Comparison of ENCODE assay signal across 9 mouse cellular contexts in genomic region chr11:69800392-69801197, GRCm38 (mm10). TPM values are rescaled to one million over a fixed set of nuclear protein-coding genes. Genes with fewer than 3 reads are reported as not detected.
DNase-seq lines count a peak whose midpoint lies in the region; ATAC-seq and TF ChIP-seq lines count a peak whose summit lies in the region.
"Had no signal": no experiment of that assay in that cellular context is flagged by ENCODE, and none has a peak within 500 bp of the region (broad histone marks: within the 10 kb centered on the region; RNA-seq: fewer than 3 reads in every experiment).

No protein-coding gene starts in this region.

- no peak overlapping the region for H3K27ac ChIP-seq in cerebellum, adult 2 months (ENCODE audit: insufficient read depth, low read length)
- peak overlapping the region; percentile 77 for H3K27ac ChIP-seq in embryonic facial prominence, embryonic 15.5 days (replicated peaks)
- peak overlapping the region; percentile 95 for H3K27ac ChIP-seq in hindbrain, embryonic 13.5 days
- 0 out of 2 replicates have a peak overlapping the region, but pooled peaks have one; percentile 42 for H3K27ac ChIP-seq in limb, embryonic 11.5 days (replicated peaks; ENCODE audit: low read depth, low read length)
- peak overlapping the region; percentile 90 for H3K27ac ChIP-seq in midbrain, postnatal 0 days (ENCODE audit: low read depth, low read length)

- no peak for TF ChIP-seq CTCF in cerebellum, adult 2 months (IDR thresholded peaks at IDR 0.05; ENCODE audit: borderline replicate concordance, insufficient read depth, low read depth, low read length)
- TF ChIP-seq CTCF in midbrain, postnatal 0 days (IDR thresholded peaks at IDR 0.05) = no peak

- DNase-seq in cerebellum, adult 2 months = no peak
- DNase-seq in cerebellum, adult 8-10 months = no peak
- peak; percentile 84 for DNase-seq in ES-CJ7 (ENCODE audit: low read depth, low spot score)
- peak; percentile 83 for DNase-seq in limb, embryonic 11.5 days (ENCODE audit: low spot score)
- DNase-seq in midbrain, postnatal 0 days (ENCODE audit: low spot score) = peak; percentile 90

- no peaks in the 10 kb centered on the region for H3K9me3 ChIP-seq in embryonic facial prominence, embryonic 15.5 days (replicated peaks)
- H3K9me3 ChIP-seq in hindbrain, embryonic 13.5 days = no peaks in the 10 kb centered on the region
- no peaks in the 10 kb centered on the region for H3K9me3 ChIP-seq in limb, embryonic 11.5 days (ENCODE audit: control insufficient read depth, low read length)
- no peaks in the 10 kb centered on the region for H3K9me3 ChIP-seq in midbrain, postnatal 0 days (ENCODE audit: low read length)

- TF ChIP-seq POLR2A in cerebellum, adult 2 months (IDR thresholded peaks at IDR 0.05; ENCODE audit: borderline replicate concordance, insufficient read depth, low read length) = no peak

- H3K36me3 ChIP-seq in embryonic facial prominence, embryonic 15.5 days = no peaks in the 10 kb centered on the region
- H3K36me3 ChIP-seq in hindbrain, embryonic 13.5 days = peaks cover 4% of the 10 kb centered on the region
- no peaks in the 10 kb centered on the region for H3K36me3 ChIP-seq in limb, embryonic 11.5 days (ENCODE audit: control insufficient read depth, insufficient read depth, low read length)
- 0 out of 2 replicates have a peak, but pooled peaks cover 6% of the 10 kb centered on the region for H3K36me3 ChIP-seq in midbrain, postnatal 0 days (ENCODE audit: insufficient read depth, low read length)

- peak overlapping the region; percentile 97 for H3K4me2 ChIP-seq in embryonic facial prominence, embryonic 15.5 days (replicated peaks)
- H3K4me2 ChIP-seq in hindbrain, embryonic 13.5 days = peak overlapping the region; percentile 94
- peak overlapping the region; percentile 91 for H3K4me2 ChIP-seq in limb, embryonic 11.5 days (ENCODE audit: low read depth, severe bottlenecking)
- H3K4me2 ChIP-seq in midbrain, postnatal 0 days (ENCODE audit: low read depth, low read length, poor library complexity, severe bottlenecking) = peak overlapping the region; percentile 96

- peaks cover 1% of the 10 kb centered on the region; the same call in 1 of the 2 replicates for H3K27me3 ChIP-seq in cerebellum, adult 2 months (ENCODE audit: control insufficient read depth, insufficient read depth, low read length)
- H3K27me3 ChIP-seq in embryonic facial prominence, embryonic 15.5 days = peaks cover 26% of the 10 kb centered on the region
- H3K27me3 ChIP-seq in hindbrain, embryonic 13.5 days = peaks cover 52% of the 10 kb centered on the region
- H3K27me3 ChIP-seq in limb, embryonic 11.5 days (ENCODE audit: control insufficient read depth, insufficient read depth, low read length) = peaks cover 65% of the 10 kb centered on the region
- peaks cover 4% of the 10 kb centered on the region; the same call in 1 of the 2 replicates for H3K27me3 ChIP-seq in midbrain, postnatal 0 days (ENCODE audit: insufficient read depth, low read length)

- peak overlapping the region; percentile 8 for H3K4me3 ChIP-seq in cerebellum, adult 2 months (replicated peaks; ENCODE audit: insufficient read depth, low read depth, low read length)
- peak overlapping the region; percentile 63 for H3K4me3 ChIP-seq in embryonic facial prominence, embryonic 15.5 days (replicated peaks)
- peak overlapping the region; percentile 52 for H3K4me3 ChIP-seq in hindbrain, embryonic 13.5 days
- H3K4me3 ChIP-seq in limb, embryonic 11.5 days (ENCODE audit: low read depth, low read length) = peak overlapping the region; percentile 46
- H3K4me3 ChIP-seq in midbrain, postnatal 0 days (ENCODE audit: low read depth, low read length) = peak overlapping the region; percentile 49

- peak overlapping the region; percentile 35 for H3K9ac ChIP-seq in embryonic facial prominence, embryonic 15.5 days
- peak overlapping the region; percentile 89 for H3K9ac ChIP-seq in hindbrain, embryonic 13.5 days
- H3K9ac ChIP-seq in limb, embryonic 11.5 days (ENCODE audit: low read length) = peak overlapping the region; percentile 68
- H3K9ac ChIP-seq in midbrain, postnatal 0 days (replicated peaks; ENCODE audit: low read length, poor library complexity, severe bottlenecking) = peak overlapping the region; percentile 68

- WGBS in cerebellum, adult 2 months = 2% methylated on average over 35 of the region's 36 CpGs
- under 1% methylated on average over 33 of the region's 36 CpGs for WGBS in embryonic facial prominence, embryonic 15.5 days
- WGBS in hindbrain, embryonic 13.5 days = 0% methylated on average over 34 of the region's 36 CpGs
- WGBS in limb, embryonic 11.5 days = under 1% methylated on average over 36 of the region's 36 CpGs
- under 1% methylated on average over 34 of the region's 36 CpGs for WGBS in midbrain, postnatal 0 days

- peaks cover 7% of the 10 kb centered on the region; the same call in 1 of the 2 replicates for H3K4me1 ChIP-seq in cerebellum, adult 2 months (ENCODE audit: control insufficient read depth, insufficient read depth, low read length)
- H3K4me1 ChIP-seq in embryonic facial prominence, embryonic 15.5 days = peaks cover 67% of the 10 kb centered on the region
- H3K4me1 ChIP-seq in hindbrain, embryonic 13.5 days (replicated peaks) = peaks cover 78% of the 10 kb centered on the region
- H3K4me1 ChIP-seq in limb, embryonic 11.5 days (ENCODE audit: control insufficient read depth, insufficient read depth, low read length) = peaks cover 42% of the 10 kb centered on the region
- H3K4me1 ChIP-seq in midbrain, postnatal 0 days (ENCODE audit: insufficient read depth, low read length) = peaks cover 11% of the 10 kb centered on the region; the same call in 1 of the 2 replicates

- peak; percentile 20; the same call in 1 of the 2 replicates for ATAC-seq in embryonic facial prominence, embryonic 15.5 days (ENCODE audit: insufficient number of reproducible peaks, low FRiP score, low TSS enrichment, low read depth)
- ATAC-seq in hindbrain, embryonic 13.5 days (ENCODE audit: low FRiP score) = peak; percentile 73
- peak; percentile 61; the same call in 1 of the 2 replicates for ATAC-seq in limb, embryonic 11.5 days (ENCODE audit: insufficient number of reproducible peaks, low FRiP score, low TSS enrichment, low read depth)
- peak; percentile 81 for ATAC-seq in midbrain, postnatal 0 days (ENCODE audit: low FRiP score)
- no peak for ATAC-seq in megakaryocyte-erythroid progenitor cell, adult 5-6 weeks (replicated peaks; ENCODE audit: low FRiP score, low TSS enrichment, poor library complexity, severe bottlenecking)

RNA-seq across cellular contexts. Expression of gene Fgf11, which starts 1.1 kb away (rescaled TPM):
- polyA plus RNA-seq in cerebellum, adult 2 months (2012; rRNA removed) = 47.0 and 49.4 TPM in 2 replicates
- polyA plus RNA-seq in embryonic facial prominence, embryonic 15.5 days (2015; fragmentation: Nextera tagmentation; extraction: Ambion mirVana) = 4.1 and 4.4 TPM in 2 replicates
- polyA plus RNA-seq in hindbrain, embryonic 13.5 days (2015; fragmentation: Nextera tagmentation; extraction: Ambion mirVana) = 4.8 and 5.5 TPM in 2 replicates
- 0.36 and 0.67 TPM in 2 replicates for polyA plus RNA-seq in limb, embryonic 11.5 days (2014; fragmentation: Nextera tagmentation; extraction: Ambion mirVana)
- total RNA-seq in midbrain, postnatal 0 days (2014; rRNA removed) = 12.7 and 16.4 TPM in 2 replicates
- polyA plus RNA-seq in midbrain, postnatal 0 days (2015; fragmentation: Nextera tagmentation; extraction: Ambion mirVana) = 2.6 and 2.8 TPM in 2 replicates
- total RNA-seq in megakaryocyte-erythroid progenitor cell, adult 5-6 weeks (2014; fragmentation: Nextera tagmentation) = 0.57 and 0.63 TPM in 2 replicates
- total RNA-seq in megakaryocyte-erythroid progenitor cell, adult 5-6 weeks (2017) = 2.3 TPM in 1 of 2 replicates, not detected in the other

RNA-seq across cellular contexts. Expression of gene Tmem102, which starts 4.8 kb away (rescaled TPM):
- polyA plus RNA-seq in cerebellum, adult 2 months (2012; rRNA removed) = 0.28 and 0.36 TPM in 2 replicates
- polyA plus RNA-seq in embryonic facial prominence, embryonic 15.5 days (2015; fragmentation: Nextera tagmentation; extraction: Ambion mirVana) = 7.5 and 10.0 TPM in 2 replicates
- 1.1 TPM in 2 replicates for polyA plus RNA-seq in hindbrain, embryonic 13.5 days (2015; fragmentation: Nextera tagmentation; extraction: Ambion mirVana)
- polyA plus RNA-seq in limb, embryonic 11.5 days (2014; fragmentation: Nextera tagmentation; extraction: Ambion mirVana) = 1.8 and 2.0 TPM in 2 replicates
- 0.16 TPM in 1 of 2 replicates, not detected in the other for total RNA-seq in midbrain, postnatal 0 days (2014; rRNA removed)
- 0.80 and 0.94 TPM in 2 replicates for polyA plus RNA-seq in midbrain, postnatal 0 days (2015; fragmentation: Nextera tagmentation; extraction: Ambion mirVana)
- not detected in 2 replicates for total RNA-seq in megakaryocyte-erythroid progenitor cell, adult 5-6 weeks (2014; fragmentation: Nextera tagmentation)
- total RNA-seq in megakaryocyte-erythroid progenitor cell, adult 5-6 weeks (2017) = not detected in 2 replicates

RNA-seq across cellular contexts. Expression of gene Chrnb1, which starts 4.9 kb away (rescaled TPM):
- polyA plus RNA-seq in cerebellum, adult 2 months (2012; rRNA removed) = 1.6 and 2.9 TPM in 2 replicates
- polyA plus RNA-seq in embryonic facial prominence, embryonic 15.5 days (2015; fragmentation: Nextera tagmentation; extraction: Ambion mirVana) = 29.3 and 38.6 TPM in 2 replicates
- polyA plus RNA-seq in hindbrain, embryonic 13.5 days (2015; fragmentation: Nextera tagmentation; extraction: Ambion mirVana) = 1.5 and 2.6 TPM in 2 replicates
- polyA plus RNA-seq in limb, embryonic 11.5 days (2014; fragmentation: Nextera tagmentation; extraction: Ambion mirVana) = 4.3 and 4.4 TPM in 2 replicates
- total RNA-seq in midbrain, postnatal 0 days (2014; rRNA removed) = 1.5 and 1.6 TPM in 2 replicates
- 1.1 TPM in 2 replicates for polyA plus RNA-seq in midbrain, postnatal 0 days (2015; fragmentation: Nextera tagmentation; extraction: Ambion mirVana)
- total RNA-seq in megakaryocyte-erythroid progenitor cell, adult 5-6 weeks (2014; fragmentation: Nextera tagmentation) = 2.3 TPM in 1 of 2 replicates, not detected in the other
- total RNA-seq in megakaryocyte-erythroid progenitor cell, adult 5-6 weeks (2017) = 0.28 and 1.9 TPM in 2 replicates

RNA-seq across cellular contexts. Expression of gene Gm39566, which starts 14.5 kb away (rescaled TPM):
- polyA plus RNA-seq in cerebellum, adult 2 months (2012; rRNA removed) = not detected in 2 replicates
- polyA plus RNA-seq in embryonic facial prominence, embryonic 15.5 days (2015; fragmentation: Nextera tagmentation; extraction: Ambion mirVana) = not detected in 2 replicates
- polyA plus RNA-seq in hindbrain, embryonic 13.5 days (2015; fragmentation: Nextera tagmentation; extraction: Ambion mirVana) = not detected in 2 replicates
- polyA plus RNA-seq in limb, embryonic 11.5 days (2014; fragmentation: Nextera tagmentation; extraction: Ambion mirVana) = not detected in 2 replicates
- not detected in 2 replicates for total RNA-seq in midbrain, postnatal 0 days (2014; rRNA removed)
- not detected in 2 replicates for polyA plus RNA-seq in midbrain, postnatal 0 days (2015; fragmentation: Nextera tagmentation; extraction: Ambion mirVana)
- total RNA-seq in megakaryocyte-erythroid progenitor cell, adult 5-6 weeks (2014; fragmentation: Nextera tagmentation) = not detected in 2 replicates
- total RNA-seq in megakaryocyte-erythroid progenitor cell, adult 5-6 weeks (2017) = not detected in 2 replicates
- total RNA-seq: left cerebral cortex, adult 8-10 months had no signal

RNA-seq across cellular contexts. Expression of gene Spem2, which starts 17.7 kb away (rescaled TPM):
- polyA plus RNA-seq in cerebellum, adult 2 months (2012; rRNA removed) = not detected in 2 replicates
- not detected in 2 replicates for polyA plus RNA-seq in embryonic facial prominence, embryonic 15.5 days (2015; fragmentation: Nextera tagmentation; extraction: Ambion mirVana)
- 0.10 TPM in 1 of 2 replicates, not detected in the other for polyA plus RNA-seq in hindbrain, embryonic 13.5 days (2015; fragmentation: Nextera tagmentation; extraction: Ambion mirVana)
- not detected in 2 replicates for polyA plus RNA-seq in limb, embryonic 11.5 days (2014; fragmentation: Nextera tagmentation; extraction: Ambion mirVana)
- total RNA-seq in midbrain, postnatal 0 days (2014; rRNA removed) = not detected in 2 replicates
- not detected in 2 replicates for polyA plus RNA-seq in midbrain, postnatal 0 days (2015; fragmentation: Nextera tagmentation; extraction: Ambion mirVana)
- not detected in 2 replicates for total RNA-seq in megakaryocyte-erythroid progenitor cell, adult 5-6 weeks (2014; fragmentation: Nextera tagmentation)
- not detected in 2 replicates for total RNA-seq in megakaryocyte-erythroid progenitor cell, adult 5-6 weeks (2017)
- total RNA-seq: left cerebral cortex, adult 8-10 months had no signal

Comparison
In these comparisons a context has a peak if more than half of its experiments do, and no peak if none do; other contexts are left out.
1. DNase-seq: peak in ES-CJ7 (single experiment), limb, embryonic 11.5 days (single experiment) and midbrain, postnatal 0 days (single experiment); none in cerebellum, adult 2 months (0 of 2) and cerebellum, adult 8-10 months (single experiment).
2. H3K4me3 ChIP-seq: peak in every context shown above with its lines; median percentile 63 in embryonic facial prominence, embryonic 15.5 days; 52 in hindbrain, embryonic 13.5 days; 49 in midbrain, postnatal 0 days; 46 in limb, embryonic 11.5 days; 8 in cerebellum, adult 2 months.
3. H3K9ac ChIP-seq: peak in every context shown above with its lines; median percentile 89 in hindbrain, embryonic 13.5 days; 68 in limb, embryonic 11.5 days; 68 in midbrain, postnatal 0 days; 35 in embryonic facial prominence, embryonic 15.5 days.
4. Peak in every context shown above with its lines, with median percentiles within 50 percentile points of each other: H3K4me2 ChIP-seq.